Mouse (Mus musculus): ENCODE measurements around the gene Vps13a. TPM values are rescaled to one million over a fixed set of nuclear protein-coding genes. Genes with fewer than 3 reads are reported as not detected.

Vps13a gene
- polyA plus RNA-seq, 1 experiment from 2014 or later: 8.2 TPM

- Histone ChIP-seq H3K27me3 (ENCODE audit: control insufficient read depth, insufficient read depth, low read length) (no peaks in the 10 kb centered on the region), H3K9ac (ENCODE audit: low read length) (no peak overlapping the region), H3K4me2 (ENCODE audit: low read depth) (no peak overlapping the region), H3K4me1 (ENCODE audit: control insufficient read depth, insufficient read depth, low read length) (no peaks in the 10 kb centered on the region), H3K9me3 (ENCODE audit: control insufficient read depth, low read length) (no peaks in the 10 kb centered on the region), H3K36me3 (ENCODE audit: control insufficient read depth, insufficient read depth, low read length) (no peaks in the 10 kb centered on the region), H3K4me3 (ENCODE audit: low read depth, low read length) (no peak overlapping the region), H3K27ac (ENCODE audit: low read depth, low read length) (no peak overlapping the region)
- DNase-seq (ENCODE audit: low spot score) (no peak), ATAC-seq (ENCODE audit: insufficient read depth, low FRiP score, low TSS enrichment) (no peak)
- 92% methylated on average over 6 of the region's 6 CpGs for WGBS
These were observed 173.1 kb downstream of the Vps13a start for GRCm38 (mm10) chr19:16607634-16608033.

- H3K27me3 ChIP-seq (ENCODE audit: control insufficient read depth, insufficient read depth, low read length): no peaks in the 10 kb centered on the region
- H3K9me3 ChIP-seq (ENCODE audit: control insufficient read depth, low read length): no peaks in the 10 kb centered on the region
- H3K4me2 ChIP-seq (ENCODE audit: low read depth): no peak overlapping the region
- H3K4me1 ChIP-seq (ENCODE audit: control insufficient read depth, insufficient read depth, low read length): no peaks in the 10 kb centered on the region
- DNase-seq (ENCODE audit: low spot score) (no peak), ATAC-seq (ENCODE audit: insufficient read depth, low FRiP score, low TSS enrichment) (no peak)
- no peak overlapping the region for H3K27ac ChIP-seq (ENCODE audit: low read depth, low read length)
- WGBS: 85% methylated on average over 8 of the region's 8 CpGs
- no peak overlapping the region for H3K4me3 ChIP-seq (ENCODE audit: low read depth, low read length)
- H3K36me3 ChIP-seq (ENCODE audit: control insufficient read depth, insufficient read depth, low read length): no peaks in the 10 kb centered on the region
- H3K9ac ChIP-seq (ENCODE audit: low read length): no peak overlapping the region
These were observed 178.7 kb downstream of the Vps13a start for GRCm38 (mm10) chr19:16602026-16602425.

- peak; percentile 40 for ATAC-seq (ENCODE audit: insufficient read depth, low FRiP score, low TSS enrichment)
- H3K9ac ChIP-seq (ENCODE audit: low read length): no peak overlapping the region
- H3K4me1 ChIP-seq (ENCODE audit: control insufficient read depth, insufficient read depth, low read length): no peaks in the 10 kb centered on the region
- no peaks in the 10 kb centered on the region for H3K9me3 ChIP-seq (ENCODE audit: control insufficient read depth, low read length)
- peak; percentile 78 for DNase-seq (ENCODE audit: low spot score)
- H3K4me2 ChIP-seq (ENCODE audit: low read depth): no peak overlapping the region
- H3K36me3 ChIP-seq (ENCODE audit: control insufficient read depth, insufficient read depth, low read length): no peaks in the 10 kb centered on the region
- H3K27me3 ChIP-seq (ENCODE audit: control insufficient read depth, insufficient read depth, low read length): no peaks in the 10 kb centered on the region
- WGBS: 15% methylated on average over 9 of the region's 9 CpGs
- H3K4me3 ChIP-seq (ENCODE audit: low read depth, low read length): no peak overlapping the region
- no peak overlapping the region for H3K27ac ChIP-seq (ENCODE audit: low read depth, low read length)
These were observed 181.3 kb downstream of the Vps13a start for GRCm38 (mm10) chr19:16599298-16599970.

GRCm38 (mm10) chr19:16598653-16599297, 182.0 kb downstream of the Vps13a start:
- WGBS: 41% methylated on average over 11 of the region's 11 CpGs

GRCm38 (mm10) chr19:16597216-16597615, 183.5 kb downstream of the Vps13a start:
- no peaks in the 10 kb centered on the region for H3K27me3 ChIP-seq (ENCODE audit: control insufficient read depth, insufficient read depth, low read length)
- no peak overlapping the region for H3K27ac ChIP-seq (ENCODE audit: low read depth, low read length)
- no peaks in the 10 kb centered on the region for H3K4me1 ChIP-seq (ENCODE audit: control insufficient read depth, insufficient read depth, low read length)
- H3K4me3 ChIP-seq (ENCODE audit: low read depth, low read length): no peak overlapping the region
- no peaks in the 10 kb centered on the region for H3K36me3 ChIP-seq (ENCODE audit: control insufficient read depth, insufficient read depth, low read length)
- 89% methylated on average over 6 of the region's 6 CpGs for WGBS
- H3K9me3 ChIP-seq (ENCODE audit: control insufficient read depth, low read length): no peaks in the 10 kb centered on the region
- H3K9ac ChIP-seq (ENCODE audit: low read length): no peak overlapping the region
- ATAC-seq (ENCODE audit: insufficient read depth, low FRiP score, low TSS enrichment): no peak
- H3K4me2 ChIP-seq (ENCODE audit: low read depth): no peak overlapping the region
- no peak for DNase-seq (ENCODE audit: low spot score)

More at GRCm38 (mm10) chr19:16598653-16599297, 182.0 kb downstream of the Vps13a start:
- ATAC-seq (ENCODE audit: insufficient read depth, low FRiP score, low TSS enrichment) (peak; percentile 46), DNase-seq (ENCODE audit: low spot score) (peak; percentile 27)
- Histone ChIP-seq H3K9ac (ENCODE audit: low read length) (no peak overlapping the region), H3K27ac (ENCODE audit: low read depth, low read length) (no peak overlapping the region), H3K4me3 (ENCODE audit: low read depth, low read length) (no peak overlapping the region), H3K36me3 (ENCODE audit: control insufficient read depth, insufficient read depth, low read length) (no peaks in the 10 kb centered on the region), H3K4me2 (ENCODE audit: low read depth) (no peak overlapping the region), H3K27me3 (ENCODE audit: control insufficient read depth, insufficient read depth, low read length) (no peaks in the 10 kb centered on the region), H3K4me1 (ENCODE audit: control insufficient read depth, insufficient read depth, low read length) (no peaks in the 10 kb centered on the region), H3K9me3 (ENCODE audit: control insufficient read depth, low read length) (no peaks in the 10 kb centered on the region)

- ATAC-seq (ENCODE audit: insufficient read depth, low FRiP score, low TSS enrichment) (no peak), DNase-seq (ENCODE audit: low spot score) (no peak)
- Histone ChIP-seq H3K9me3 (ENCODE audit: control insufficient read depth, low read length) (no peaks in the 10 kb centered on the region), H3K27me3 (ENCODE audit: control insufficient read depth, insufficient read depth, low read length) (no peaks in the 10 kb centered on the region), H3K4me1 (ENCODE audit: control insufficient read depth, insufficient read depth, low read length) (no peaks in the 10 kb centered on the region), H3K9ac (ENCODE audit: low read length) (no peak overlapping the region), H3K36me3 (ENCODE audit: control insufficient read depth, insufficient read depth, low read length) (no peaks in the 10 kb centered on the region), H3K27ac (ENCODE audit: low read depth, low read length) (no peak overlapping the region), H3K4me2 (ENCODE audit: low read depth) (no peak overlapping the region), H3K4me3 (ENCODE audit: low read depth, low read length) (no peak overlapping the region)
These were observed 186.8 kb downstream of the Vps13a start for GRCm38 (mm10) chr19:16593975-16594317.

GRCm38 (mm10) chr19:16593256-16593974, 187.3 kb downstream of the Vps13a start:
- Histone ChIP-seq H3K36me3 (ENCODE audit: control insufficient read depth, insufficient read depth, low read length) (no peaks in the 10 kb centered on the region), H3K4me2 (ENCODE audit: low read depth) (no peak overlapping the region), H3K27me3 (ENCODE audit: control insufficient read depth, insufficient read depth, low read length) (no peaks in the 10 kb centered on the region), H3K4me1 (ENCODE audit: control insufficient read depth, insufficient read depth, low read length) (no peaks in the 10 kb centered on the region), H3K27ac (ENCODE audit: low read depth, low read length) (no peak overlapping the region), H3K9ac (ENCODE audit: low read length) (no peak overlapping the region), H3K9me3 (ENCODE audit: control insufficient read depth, low read length) (no peaks in the 10 kb centered on the region), H3K4me3 (ENCODE audit: low read depth, low read length) (no peak overlapping the region)
- DNase-seq (ENCODE audit: low spot score): no peak
- ATAC-seq (ENCODE audit: insufficient read depth, low FRiP score, low TSS enrichment): no peak
- WGBS: 92% methylated on average over 7 of the region's 7 CpGs

GRCm38 (mm10) chr19:16585379-16585778, 195.4 kb downstream of the Vps13a start:
- Histone ChIP-seq H3K9me3 (ENCODE audit: control insufficient read depth, low read length) (no peaks in the 10 kb centered on the region), H3K9ac (ENCODE audit: low read length) (no peak overlapping the region), H3K27ac (ENCODE audit: low read depth, low read length) (no peak overlapping the region), H3K36me3 (ENCODE audit: control insufficient read depth, insufficient read depth, low read length) (no peaks in the 10 kb centered on the region), H3K4me2 (ENCODE audit: low read depth) (no peak overlapping the region), H3K4me3 (ENCODE audit: low read depth, low read length) (no peak overlapping the region), H3K4me1 (ENCODE audit: control insufficient read depth, insufficient read depth, low read length) (no peaks in the 10 kb centered on the region), H3K27me3 (ENCODE audit: control insufficient read depth, insufficient read depth, low read length) (no peaks in the 10 kb centered on the region)
- WGBS: 8% methylated on average over 3 of the region's 3 CpGs
- ATAC-seq (ENCODE audit: insufficient read depth, low FRiP score, low TSS enrichment): no peak
- DNase-seq (ENCODE audit: low spot score): no peak

GRCm38 (mm10) chr19:16584546-16584945, 196.2 kb downstream of the Vps13a start:
- Histone ChIP-seq H3K4me3 (ENCODE audit: low read depth, low read length) (no peak overlapping the region), H3K9me3 (ENCODE audit: control insufficient read depth, low read length) (no peaks in the 10 kb centered on the region), H3K9ac (ENCODE audit: low read length) (no peak overlapping the region), H3K27me3 (ENCODE audit: control insufficient read depth, insufficient read depth, low read length) (no peaks in the 10 kb centered on the region), H3K27ac (ENCODE audit: low read depth, low read length) (no peak overlapping the region), H3K36me3 (ENCODE audit: control insufficient read depth, insufficient read depth, low read length) (no peaks in the 10 kb centered on the region), H3K4me1 (ENCODE audit: control insufficient read depth, insufficient read depth, low read length) (no peaks in the 10 kb centered on the region), H3K4me2 (ENCODE audit: low read depth) (no peak overlapping the region)
- DNase-seq (ENCODE audit: low spot score) (no peak), ATAC-seq (ENCODE audit: insufficient read depth, low FRiP score, low TSS enrichment) (no peak)
- 91% methylated on average over 7 of the region's 7 CpGs for WGBS
